Mouse (Mus musculus) heart, embryonic 12.5 days (tissue): ENCODE measurements around the gene Gli2. TPM values are rescaled to one million over a fixed set of nuclear protein-coding genes. Genes with fewer than 3 reads are reported as not detected.

Source experiments
- ATAC-seq: fragments of 200-750 bp; cut with Nextera tagmentation; 2 replicates; pipeline ENCODE4 v1.8.0; 2017; ENCODE audit warnings: moderate TSS enrichment, moderate library complexity; ENCODE audit not compliant: insufficient number of reproducible peaks, low FRiP score
- H3K27ac ChIP-seq: fragments of 300-500 bp; sonication (generic); 2 replicates; pipeline ENCODE4 v1.5.1; 2016; ENCODE audit warnings: mild to moderate bottlenecking, moderate library complexity; ENCODE audit not compliant: poor library complexity, severe bottlenecking
- H3K27me3 ChIP-seq: fragments of 300-500 bp; sonication (generic); replicated peaks from 2 replicates; pipeline ENCODE4 v1.6.1; 2016; ENCODE audit warnings: mild to moderate bottlenecking, moderate library complexity
- H3K36me3 ChIP-seq: fragments of 300-500 bp; sonication (generic); 2 replicates; pipeline ENCODE4 v1.6.1; 2016; ENCODE audit warnings: mild to moderate bottlenecking, moderate library complexity
- H3K4me1 ChIP-seq: fragments of 300-500 bp; sonication (generic); replicated peaks from 2 replicates; pipeline ENCODE4 v1.6.1; 2016; ENCODE audit warnings: mild to moderate bottlenecking
- H3K4me2 ChIP-seq: fragments of 300-500 bp; sonication (generic); 2 replicates; pipeline ENCODE4 v1.6.1; 2016; ENCODE audit warnings: mild to moderate bottlenecking, moderate library complexity
- H3K4me3 ChIP-seq: fragments of 300-500 bp; sonication (generic); 2 replicates; pipeline ENCODE4 v1.5.1; 2016; ENCODE audit warnings: mild to moderate bottlenecking
- H3K9ac ChIP-seq: fragments of 300-500 bp; sonication (generic); 2 replicates; pipeline ENCODE4 v1.6.1; 2016; ENCODE audit warnings: mild to moderate bottlenecking, moderate library complexity
- H3K9me3 ChIP-seq: fragments of 300-500 bp; sonication (generic); replicated peaks from 2 replicates; pipeline ENCODE4 v1.6.1; 2016; ENCODE audit warnings: mild to moderate bottlenecking, moderate library complexity
- WGBS: fragments of 180-500 bp; shearing (Covaris S2); methylation state at CpG from one replicate; pipeline ENCODE4 v1.1.7; 2016; 5-methylcytosine and 5-hydroxymethylcytosine counted together
- microRNA-seq: library from miRNA; unstranded; fragments of <30 nt; microRNA quantifications from one replicate; pipeline ENCODE4, GENCODE M21; 2017
- polyA plus RNA-seq: library from polyadenylated mRNA; unstranded; fragments of >200 nt; fragmentation: Nextera tagmentation; extraction: Ambion mirVana; gene quantifications from 2 replicates; pipeline ENCODE4 v1.2.1, GENCODE M21; 2016

Gli2 gene
- polyA plus RNA-seq, 1 experiment from 2014 or later: 4.0 TPM

- Histone ChIP-seq H3K27me3 (no peaks in the 10 kb centered on the region), H3K4me2 (no peak overlapping the region), H3K36me3 (no peaks in the 10 kb centered on the region), H3K4me3 (no peak overlapping the region), H3K9ac (no peak overlapping the region), H3K27ac (no peak overlapping the region), H3K9me3 (peaks cover 10% of the 10 kb centered on the region), H3K4me1 (peaks cover 12% of the 10 kb centered on the region)
- WGBS: 71% methylated on average over 7 of the region's 7 CpGs
- no peak for ATAC-seq
Measured at GRCm38 (mm10) chr1:118799322-118800116, 253.9 kb downstream of the Gli2 start.

DNA sequence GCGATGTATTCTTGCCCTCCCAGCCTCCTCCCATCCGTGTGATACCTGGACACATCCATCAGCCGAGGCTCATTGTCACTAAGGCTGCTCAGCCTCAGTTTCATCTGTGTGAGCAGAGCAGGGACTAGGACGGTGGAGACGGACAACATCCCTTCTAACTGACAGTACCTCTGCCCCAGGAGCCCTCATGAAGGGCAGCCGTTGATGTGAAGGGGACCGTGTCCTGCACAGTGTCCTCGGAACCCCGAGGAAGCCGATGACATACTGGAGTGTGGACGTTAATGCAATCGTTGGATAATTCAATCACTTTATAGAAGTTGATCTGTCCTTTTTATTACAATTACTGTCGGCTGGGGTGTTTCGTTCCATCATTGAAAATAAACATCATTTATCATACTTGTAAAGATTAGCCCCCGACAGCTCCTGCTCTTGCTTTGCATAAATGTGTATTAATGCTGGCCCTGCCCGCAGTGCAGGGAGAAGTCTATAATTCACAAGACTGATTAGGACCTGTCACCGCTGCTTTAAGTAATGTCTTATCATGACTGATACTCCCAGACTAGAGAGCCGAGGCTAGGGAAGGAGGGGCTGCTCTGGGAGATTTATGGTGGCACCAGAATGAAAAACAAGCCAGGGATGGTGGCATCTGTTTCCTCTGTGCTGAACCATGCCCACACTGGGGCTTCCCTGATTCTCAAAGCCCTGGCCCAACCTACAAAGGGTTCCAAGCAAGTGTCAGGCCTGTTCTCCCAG is 257.8 kb downstream of the Gli2 start:
- ATAC-seq: no peak
- 40% methylated on average over 18 of the region's 18 CpGs for WGBS
- Histone ChIP-seq H3K4me2 (no peak overlapping the region), H3K27me3 (no peaks in the 10 kb centered on the region), H3K36me3 (no peaks in the 10 kb centered on the region), H3K4me1 (peaks cover 6% of the 10 kb centered on the region), H3K4me3 (no peak overlapping the region), H3K9me3 (peaks cover 18% of the 10 kb centered on the region), H3K27ac (no peak overlapping the region), H3K9ac (no peak overlapping the region)

- Histone ChIP-seq H3K4me2 (no peak overlapping the region), H3K27ac (no peak overlapping the region), H3K27me3 (no peaks in the 10 kb centered on the region), H3K4me3 (no peak overlapping the region), H3K4me1 (no peaks in the 10 kb centered on the region), H3K36me3 (no peaks in the 10 kb centered on the region), H3K9ac (no peak overlapping the region), H3K9me3 (peaks cover 8% of the 10 kb centered on the region; the same call in 1 of the 2 replicates)
- no peak for ATAC-seq
- 87% methylated on average over 2 of the region's 2 CpGs for WGBS
Measured at GRCm38 (mm10) chr1:118789871-118790270, 263.5 kb downstream of the Gli2 start.

GRCm38 (mm10) chr1:118789468-118789867 is 264.0 kb downstream of the Gli2 start:
- Histone ChIP-seq H3K9me3 (peaks cover 8% of the 10 kb centered on the region; the same call in 1 of the 2 replicates), H3K9ac (no peak overlapping the region), H3K27ac (no peak overlapping the region), H3K4me2 (no peak overlapping the region), H3K27me3 (no peaks in the 10 kb centered on the region), H3K36me3 (no peaks in the 10 kb centered on the region), H3K4me1 (no peaks in the 10 kb centered on the region), H3K4me3 (no peak overlapping the region)
- ATAC-seq: no peak
- 87% methylated on average over 3 of the region's 3 CpGs for WGBS

DNA sequence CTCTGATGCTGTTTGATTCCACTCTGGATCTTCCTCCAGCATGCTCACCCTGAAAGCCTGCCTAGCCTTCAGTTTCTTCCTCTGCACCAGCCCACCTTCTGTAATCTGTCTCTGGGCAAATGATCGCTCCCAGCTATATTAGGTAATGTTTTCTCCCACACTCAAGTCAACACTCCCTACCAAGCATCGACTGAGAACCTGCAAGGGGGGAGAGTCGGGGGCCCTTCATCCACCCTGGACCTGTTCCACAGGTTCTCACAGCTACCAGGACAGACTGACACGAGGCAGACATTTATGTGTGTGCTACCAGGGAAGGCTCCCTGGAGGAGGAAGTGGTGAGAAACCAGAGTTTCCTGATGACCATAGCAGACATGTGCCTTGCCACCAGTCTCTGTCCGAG is 264.6 kb downstream of the Gli2 start:
- no peaks in the 10 kb centered on the region for H3K36me3 ChIP-seq
- no peaks in the 10 kb centered on the region for H3K27me3 ChIP-seq
- ATAC-seq: no peak
- no peak overlapping the region for H3K9ac ChIP-seq
- H3K9me3 ChIP-seq: peaks cover 8% of the 10 kb centered on the region; the same call in 1 of the 2 replicates
- WGBS: 61% methylated on average over 5 of the region's 5 CpGs
- no peak overlapping the region for H3K27ac ChIP-seq
- H3K4me3 ChIP-seq: no peak overlapping the region
- H3K4me1 ChIP-seq: no peaks in the 10 kb centered on the region
- no peak overlapping the region for H3K4me2 ChIP-seq

- H3K9ac ChIP-seq: no peak overlapping the region
- H3K27ac ChIP-seq: no peak overlapping the region
- no peak overlapping the region for H3K4me3 ChIP-seq
- H3K27me3 ChIP-seq: no peaks in the 10 kb centered on the region
- H3K4me1 ChIP-seq: no peaks in the 10 kb centered on the region
- H3K9me3 ChIP-seq: peaks cover 8% of the 10 kb centered on the region; the same call in 1 of the 2 replicates
- no peak overlapping the region for H3K4me2 ChIP-seq
- no peak for ATAC-seq
- 84% methylated on average over 3 of the region's 3 CpGs for WGBS
- H3K36me3 ChIP-seq: no peaks in the 10 kb centered on the region
Measured at GRCm38 (mm10) chr1:118787486-118787885, 265.9 kb downstream of the Gli2 start.

Small RNA genes within 50 kb of the gene (microRNA-seq; reads per million reads assigned to microRNA genes)
- gene Mir6346: not detected
